Mouse (Mus musculus) MEL (cell line): ENCODE results near the gene Hsd11b2. TPM values are rescaled to one million over a fixed set of nuclear protein-coding genes. Genes with fewer than 3 reads are reported as not detected.

ENCODE experiments used
- DNase-seq: peaks from one replicate; pipeline ENCODE4 v3.0.0; 2011; ENCODE audit warnings: low read depth, low spot score
- H3K27ac ChIP-seq: 2 replicates; pipeline ENCODE4 v1.5.1; 2012; ENCODE audit warnings: low read depth, mild to moderate bottlenecking, control low read depth, low read length, moderate library complexity; ENCODE audit not compliant: control insufficient read depth
- H3K27me3 ChIP-seq, 2 experiments: fragments of 150-350 bp in 1 of 2; sonication (generic) in 1 of 2; 2 replicates each; pipeline ENCODE4 v1.6.1; 2012; ENCODE audit warnings: low read length in 2 of 2, mild to moderate bottlenecking in 2 of 2, improper control_type of control experiment in 1 of 2, moderate library complexity in 1 of 2; ENCODE audit not compliant: insufficient read depth in 2 of 2, control insufficient read depth in 1 of 2
- H3K36me3 ChIP-seq, 2 experiments: 2 replicates each; pipeline ENCODE4 v1.6.1; 2012 to 2014; ENCODE audit warnings: low read length in 2 of 2, improper control_type of control experiment in 1 of 2, inconsistent platforms in 1 of 2, mild to moderate bottlenecking in 1 of 2; ENCODE audit not compliant: insufficient read depth in 2 of 2, control insufficient read depth in 1 of 2
- H3K4me1 ChIP-seq, 2 experiments: fragments of 150-350 bp in 1 of 2; sonication (generic) in 1 of 2; 2 replicates each; pipeline ENCODE4 v1.6.1; 2012; ENCODE audit warnings: low read length in 2 of 2, improper control_type of control experiment in 1 of 2, mild to moderate bottlenecking in 1 of 2; ENCODE audit not compliant: insufficient read depth in 2 of 2, control insufficient read depth in 1 of 2
- H3K4me3 ChIP-seq, 2 experiments: fragments of 150-350 bp in 1 of 2; sonication (generic) in 1 of 2; 2 replicates each; pipeline ENCODE4 v1.5.1; 2012; ENCODE audit warnings: low read depth in 2 of 2, low read length in 2 of 2, mild to moderate bottlenecking in 2 of 2, moderate library complexity in 2 of 2, control low read depth in 1 of 2, improper control_type of control experiment in 1 of 2; ENCODE audit not compliant: control insufficient read depth in 1 of 2, insufficient read depth in 1 of 2
- H3K79me2 ChIP-seq: 2 replicates; pipeline ENCODE4 v1.6.1; 2012; ENCODE audit warnings: mild to moderate bottlenecking, low read length, moderate library complexity; ENCODE audit not compliant: control insufficient read depth, poor library complexity, insufficient read depth
- H3K9ac ChIP-seq: 2 replicates; pipeline ENCODE4 v1.6.1; 2012; ENCODE audit warnings: low read depth, mild to moderate bottlenecking, control low read depth, low read length, moderate library complexity; ENCODE audit not compliant: control insufficient read depth, poor library complexity, severe bottlenecking
- H3K9me3 ChIP-seq: fragments of 150-350 bp; sonication (generic); replicated peaks from 2 replicates; pipeline ENCODE4 v1.6.1; 2012; ENCODE audit warnings: mild to moderate bottlenecking, low read length, improper control_type of control experiment, moderate library complexity; ENCODE audit not compliant: insufficient read depth
- CHD1 ChIP-seq: IDR thresholded peaks from 2 replicates; pipeline ENCODE4 v1.6.1; 2012; ENCODE audit warnings: low read depth, mild to moderate bottlenecking, inconsistent platforms, low read length, improper control_type of control experiment
- ELF1 ChIP-seq: IDR thresholded peaks from 2 replicates; pipeline ENCODE4 v1.6.1; 2014; ENCODE audit warnings: low read depth, mild to moderate bottlenecking, inconsistent platforms, low read length, improper control_type of control experiment, moderate library complexity
- EP300 ChIP-seq, 2 experiments: IDR thresholded peaks; 2 replicates each; pipeline ENCODE4 v1.6.1; 2011; ENCODE audit warnings: improper control_type of control experiment in 2 of 2, low read length in 2 of 2, low read depth in 1 of 2, mild to moderate bottlenecking in 1 of 2
- ETS1 ChIP-seq: IDR thresholded peaks from 2 replicates; pipeline ENCODE4 v1.6.1; 2012; ENCODE audit warnings: low read depth, mild to moderate bottlenecking, inconsistent platforms, low read length, improper control_type of control experiment, moderate library complexity
- GATA1 ChIP-seq: IDR thresholded peaks from 2 replicates; pipeline ENCODE4 v1.6.1; 2011; ENCODE audit warnings: low read depth, low read length, improper control_type of control experiment
- HCFC1 ChIP-seq: IDR thresholded peaks from 2 replicates; pipeline ENCODE4 v1.6.1; 2012; ENCODE audit warnings: low read depth, mild to moderate bottlenecking, inconsistent platforms, low read length, improper control_type of control experiment, moderate library complexity
- JUND ChIP-seq: IDR thresholded peaks from 2 replicates; pipeline ENCODE4 v1.6.1; 2011; ENCODE audit warnings: low read depth, mild to moderate bottlenecking, improper control_type of control experiment, low read length
- MAX ChIP-seq: IDR thresholded peaks from 2 replicates; pipeline ENCODE4 v1.6.1; 2011; ENCODE audit warnings: low read length, improper control_type of control experiment
- MAZ ChIP-seq: IDR thresholded peaks from 2 replicates; pipeline ENCODE4 v1.6.1; 2012; ENCODE audit warnings: low read depth, mild to moderate bottlenecking, inconsistent platforms, low read length, improper control_type of control experiment
- MXI1 ChIP-seq: IDR thresholded peaks from 2 replicates; pipeline ENCODE4 v1.6.1; 2011; ENCODE audit warnings: mild to moderate bottlenecking, low read depth, low read length, improper control_type of control experiment
- MYC ChIP-seq: IDR thresholded peaks from 2 replicates; pipeline ENCODE4 v1.6.1; 2011; ENCODE audit warnings: low read depth, mild to moderate bottlenecking, low read length, improper control_type of control experiment, moderate library complexity
- NELFE ChIP-seq: IDR thresholded peaks from 2 replicates; pipeline ENCODE4 v1.6.1; 2011; ENCODE audit warnings: low read depth, low read length, improper control_type of control experiment
- POLR2A ChIP-seq, 2 experiments: IDR thresholded peaks; 2 replicates each; pipeline ENCODE4 v1.6.1; 2011 to 2012; ENCODE audit warnings: low read length in 2 of 2, mild to moderate bottlenecking in 2 of 2, control low read depth in 1 of 2, improper control_type of control experiment in 1 of 2, low read depth in 1 of 2, moderate library complexity in 1 of 2; ENCODE audit not compliant: control insufficient read depth in 1 of 2, insufficient read depth in 1 of 2, poor library complexity in 1 of 2
- POLR2AphosphoS2 ChIP-seq: IDR thresholded peaks from 2 replicates; pipeline ENCODE4 v1.6.1; 2011; ENCODE audit warnings: low read length, improper control_type of control experiment
- SIN3A ChIP-seq: IDR thresholded peaks from 2 replicates; pipeline ENCODE4 v1.6.1; 2012; ENCODE audit warnings: low read length, improper control_type of control experiment, inconsistent platforms
- SMC3 ChIP-seq: IDR thresholded peaks from 2 replicates; pipeline ENCODE4 v1.6.1; 2011; ENCODE audit warnings: low read depth, low read length, improper control_type of control experiment
- ZC3H11A ChIP-seq: IDR thresholded peaks from 2 replicates; pipeline ENCODE4 v1.6.1; 2012; ENCODE audit warnings: low read depth, mild to moderate bottlenecking, inconsistent platforms, low read length, improper control_type of control experiment
- polyA plus RNA-seq, 2 experiments: library from polyadenylated mRNA; stranded (reverse) in 1 of 2; unstranded in 1 of 2; fragments of >175 nt in 1 of 2; fragments of >200 nt in 1 of 2; gene quantifications; 2 replicates each; pipeline versions ENCODE4 v1.2.1 to v1.2.4; 2012; ENCODE audit warnings: low replicate concordance in 2 of 2, low read depth in 1 of 2; ENCODE audit not compliant: insufficient read length in 2 of 2, insufficient read depth in 1 of 2, missing spikeins in 1 of 2
- total RNA-seq: library from RNA; depleted of rRNA; stranded (reverse); fragments of 300-350 nt; gene quantifications from 2 replicates; pipeline ENCODE4 v1.2.3, GENCODE M21; 2012

Gene Hsd11b2
- total and polyA plus RNA-seq, 3 experiments, result 0.27 to 2.1 TPM; not detected in 1

DNA sequence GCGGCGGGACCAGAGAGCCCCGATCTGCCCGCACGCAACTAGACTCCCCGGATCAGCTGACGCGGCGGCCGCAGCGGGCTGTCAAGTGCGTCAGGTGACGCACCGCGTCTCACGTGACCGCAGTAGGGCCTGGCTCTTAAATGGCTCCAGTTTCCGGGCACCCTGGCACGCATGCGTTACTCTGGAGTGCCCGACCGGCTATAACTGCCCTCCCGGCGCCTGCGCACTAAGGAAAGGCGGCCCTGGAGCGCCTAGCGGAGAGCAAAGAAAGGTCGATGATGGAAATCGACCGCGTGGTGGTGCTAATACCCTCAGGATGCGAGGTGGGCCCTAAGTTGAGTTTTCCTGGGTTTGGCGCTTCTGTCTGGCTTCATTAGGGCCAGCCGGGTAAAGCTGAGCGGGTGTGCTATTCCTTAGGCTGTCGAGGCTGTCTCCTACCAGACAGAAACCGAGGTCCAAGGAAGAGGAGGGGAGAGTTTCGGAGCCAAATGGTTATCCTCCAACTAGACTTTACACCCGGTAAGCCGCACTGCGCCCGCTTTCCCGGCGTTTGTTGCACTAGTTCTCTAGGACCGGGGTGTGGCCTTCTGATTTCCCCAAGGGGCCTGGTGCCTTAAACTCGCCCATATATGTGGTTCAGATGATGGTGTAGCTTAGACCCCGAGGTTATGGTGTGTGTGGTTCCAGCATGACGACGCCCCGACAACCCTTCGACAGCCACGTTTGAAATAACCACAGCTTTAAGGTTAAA is 47.6 kb downstream of the Hsd11b2 start, which contains the start of gene Atp6v0d1 (continued):
- TF ChIP-seq HCFC1 (peak; percentile 85), POLR2A (IDR thresholded peaks at IDR 0.05; ENCODE audit: control insufficient read depth in 1 of 2, insufficient read depth in 1 of 2, low read depth in 1 of 2, low read length in 2 of 2, poor library complexity in 1 of 2) (peak; percentile 63 to 89; a peak in 3 of 4 replicates), POLR2AphosphoS2 (no peak), SIN3A (peak; percentile 99)

DNA sequence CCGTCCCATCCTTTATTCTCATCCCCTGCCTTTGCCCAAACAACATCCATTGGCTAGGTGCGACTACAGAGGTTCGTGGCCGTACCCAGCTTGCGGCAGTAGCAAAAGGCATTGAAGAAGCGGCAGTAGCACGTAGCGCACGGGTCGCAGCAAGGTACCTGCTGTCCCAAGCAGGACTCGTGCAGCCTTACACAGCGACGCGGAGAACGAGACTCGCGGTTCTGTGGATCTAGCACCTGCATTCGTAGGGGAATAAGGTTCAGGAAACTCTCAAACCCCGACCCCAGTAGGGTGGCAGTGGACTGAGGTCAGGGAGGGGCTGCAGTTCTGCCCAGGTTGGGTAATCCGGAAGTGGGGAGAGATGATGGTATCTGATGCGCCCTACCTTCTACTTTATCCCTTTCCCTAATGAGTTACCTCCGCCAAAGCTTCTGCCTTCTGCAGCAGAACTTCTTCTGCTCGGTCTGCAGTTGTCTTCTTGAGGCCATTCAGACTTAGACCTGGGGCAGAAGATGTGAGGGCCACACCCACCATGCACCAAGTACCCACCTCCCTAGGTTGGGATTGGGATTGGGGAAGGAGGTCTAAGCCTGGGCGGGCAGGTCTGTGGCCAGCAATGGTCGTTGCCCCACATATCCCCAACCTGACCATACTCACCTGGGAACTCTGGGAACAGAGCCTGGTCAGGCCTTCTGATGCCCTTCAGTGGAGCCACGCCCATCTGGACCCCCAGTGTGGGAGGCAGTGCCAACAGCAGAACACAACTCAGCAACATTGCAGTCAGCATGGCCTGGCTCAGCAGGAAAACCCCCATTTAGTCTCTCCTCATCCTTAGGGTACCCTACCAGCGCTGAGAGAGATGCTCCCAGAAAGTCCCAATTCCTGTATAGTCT is 48.4 kb downstream of the Hsd11b2 start:
- peak; percentile 77 for DNase-seq
- Histone ChIP-seq H3K27ac (peak overlapping the region; percentile 88), H3K27me3 (no peaks in the 10 kb centered on the region), H3K36me3 (peaks cover 0 to 5% of the 10 kb centered on the region in 2 experiments; a peak in 2 of 4 replicates), H3K4me3 (peak overlapping the region; percentile 75 to 83), H3K79me2 (peaks cover 15% of the 10 kb centered on the region), H3K9me3 (no peaks in the 10 kb centered on the region), H3K9ac (peak overlapping the region; percentile 87), H3K4me1 (peaks cover 7 to 9% of the 10 kb centered on the region in 2 experiments; a peak in 3 of 4 replicates)
- 0 out of 4 replicates have a peak, but pooled peaks of 1 of the 2 experiments have one; percentile 3 for TF ChIP-seq POLR2A (IDR thresholded peaks at IDR 0.05; ENCODE audit: control insufficient read depth in 1 of 2, insufficient read depth in 1 of 2, low read depth in 1 of 2, low read length in 2 of 2, poor library complexity in 1 of 2)
- no peak; the same call in 1 of the 2 replicates for TF ChIP-seq MAX
- TF ChIP-seq POLR2AphosphoS2, result no peak
- peak; percentile 60 for TF ChIP-seq GATA1
- 0 out of 4 replicates have a peak, but pooled peaks of 1 of the 2 experiments have one; percentile 11 for TF ChIP-seq EP300 (IDR thresholded peaks at IDR 0.05; ENCODE audit: low read depth in 1 of 2, low read length in 2 of 2)
- TF ChIP-seq ELF1, result peak; percentile 76
- 0 out of 2 replicates have a peak, but pooled peaks have one; percentile 11 for TF ChIP-seq CHD1
- TF ChIP-seq ETS1, result peak; percentile 0; the same call in 1 of the 2 replicates

DNA sequence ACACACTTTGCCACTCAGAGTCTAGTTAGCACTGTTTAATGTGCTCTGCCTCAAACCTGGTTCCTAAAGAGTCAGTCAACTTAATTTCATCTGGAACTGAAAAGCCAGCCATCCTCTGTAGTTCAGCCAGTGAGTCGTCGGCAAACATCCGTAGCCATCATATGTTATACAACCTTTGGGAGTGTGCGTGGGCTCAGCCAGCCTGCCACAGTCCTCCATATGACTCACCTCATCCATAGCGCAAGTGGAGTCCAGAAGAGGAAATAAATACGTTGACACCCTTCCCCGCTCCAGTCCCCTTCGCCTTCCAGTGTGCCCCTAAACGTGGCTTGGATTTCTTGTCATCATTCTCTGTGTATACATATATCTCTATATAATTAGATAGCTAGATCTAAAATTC is 53.3 kb downstream of the Hsd11b2 start:
- no peak for DNase-seq
- Histone ChIP-seq H3K27ac (no peak overlapping the region), H3K36me3 (peaks cover 0 to 7% of the 10 kb centered on the region in 2 experiments; a peak in 2 of 4 replicates), H3K9me3 (no peaks in the 10 kb centered on the region), H3K79me2 (peaks cover 1% of the 10 kb centered on the region; the same call in 1 of the 2 replicates), H3K4me1 (peaks cover 3 to 12% of the 10 kb centered on the region in 2 experiments; a peak in 3 of 4 replicates), H3K27me3 (no peaks in the 10 kb centered on the region)
- TF ChIP-seq MYC, result no peak
- TF ChIP-seq JUND, result no peak
- TF ChIP-seq ZC3H11A, result no peak
- no peak for TF ChIP-seq SIN3A
- TF ChIP-seq SMC3, result no peak
- TF ChIP-seq ELF1, result no peak
- no peak for TF ChIP-seq POLR2A (IDR thresholded peaks at IDR 0.05; ENCODE audit: control insufficient read depth in 1 of 2, insufficient read depth in 1 of 2, low read depth in 1 of 2, low read length in 2 of 2, poor library complexity in 1 of 2)
- TF ChIP-seq NELFE, result no peak
- TF ChIP-seq MXI1, result no peak
- TF ChIP-seq MAZ, result no peak
- TF ChIP-seq CHD1, result no peak
- TF ChIP-seq, all 39 proteins: peak for 0
- Histone ChIP-seq H3K4me3 (no peak overlapping the region), H3K9ac (no peak overlapping the region)
